Comparison of ENCODE assay signal across 25 mouse cellular contexts in genomic region chr4:47273795-47274194, GRCm38 (mm10).
A peak's percentile ranks its signal among the peaks of the same experiment; 100 is the strongest.
DNase-seq lines count a peak whose midpoint lies in the region; ATAC-seq and TF ChIP-seq lines count a peak whose summit lies in the region.
"Had no signal": no experiment of that assay in that cellular context is flagged by ENCODE, and none has a peak within 500 bp of the region (broad histone marks: within the 10 kb centered on the region; RNA-seq: fewer than 3 reads in every experiment).

No protein-coding gene starts in this region.

- no peak for TF ChIP-seq POLR2A in CH12.LX (IDR thresholded peaks at IDR 0.05; ENCODE audit: low read depth, low read length)

- H3K79me2 ChIP-seq in CH12.LX (replicated peaks; ENCODE audit: control insufficient read depth, extremely low read depth, insufficient read depth, poor library complexity, severe bottlenecking), result no peaks in the 10 kb centered on the region

- no peaks in the 10 kb centered on the region for H3K9me3 ChIP-seq in CH12.LX (replicated peaks; ENCODE audit: low read length)
- no peaks in the 10 kb centered on the region for H3K9me3 ChIP-seq in midbrain, embryonic 11.5 days (ENCODE audit: control insufficient read depth, low read length)
- H3K9me3 ChIP-seq: forebrain, embryonic 10.5 days; heart, embryonic 10.5 days; heart, embryonic 13.5 days; hindbrain, embryonic 12.5 days; hindbrain, embryonic 15.5 days had no signal

- no peak for ATAC-seq in midbrain, embryonic 11.5 days (ENCODE audit: low FRiP score)
- ATAC-seq: forebrain, embryonic 14.5 days; forebrain, postnatal 0 days; intestine, embryonic 16.5 days had no signal

- H3K27ac ChIP-seq in CH12.LX (ENCODE audit: insufficient read depth, low read depth), result no peak overlapping the region
- H3K27ac ChIP-seq in midbrain, embryonic 11.5 days (ENCODE audit: low read depth, low read length), result no peak overlapping the region
- H3K27ac ChIP-seq: forebrain, embryonic 10.5 days; heart, adult 2 months; heart, embryonic 10.5 days; heart, embryonic 13.5 days; hindbrain, embryonic 12.5 days; hindbrain, embryonic 15.5 days had no signal

- no peak for TF ChIP-seq EP300 in CH12.LX (IDR thresholded peaks at IDR 0.05; ENCODE audit: low read length)

- no peak overlapping the region for H3K4me2 ChIP-seq in CH12.LX (ENCODE audit: insufficient read depth, low read depth, poor library complexity, severe bottlenecking)
- H3K4me2 ChIP-seq in midbrain, embryonic 11.5 days, result no peak overlapping the region
- H3K4me2 ChIP-seq: heart, embryonic 13.5 days; hindbrain, embryonic 12.5 days; hindbrain, embryonic 15.5 days had no signal

- no peak for TF ChIP-seq CTCF in CH12.LX (conservative IDR thresholded peaks at IDR 0.05 in 1 of 2, IDR thresholded peaks at IDR 0.05 in 1 of 2; ENCODE audit: low read depth in 2 of 2, low read length in 2 of 2)

- dilution Hi-C loops in CH12.LX (cut with MboI; ENCODE audit: extremely low pct_ligation_motif_present, extremely low pct_unique_long_range_greater_than_20kb, low sequenced_read_pairs), result no loop called here

- intact Hi-C loops in heart, postnatal 25 days (cut with DNase I), result no loop called here

- no peak for TF ChIP-seq RAD21 in CH12.LX (IDR thresholded peaks at IDR 0.05; ENCODE audit: low read depth, low read length)

- H3K4me1 ChIP-seq in CH12.LX (ENCODE audit: control insufficient read depth in 1 of 2, insufficient read depth in 2 of 2), result peaks cover 0 to 31% of the 10 kb centered on the region in 2 experiments; a peak in 2 of 4 replicates
- no peaks in the 10 kb centered on the region for H3K4me1 ChIP-seq in midbrain, embryonic 11.5 days (ENCODE audit: control insufficient read depth, insufficient read depth, low read length)
- H3K4me1 ChIP-seq: heart, embryonic 13.5 days; hindbrain, embryonic 12.5 days had no signal

- H3K9ac ChIP-seq in CH12.LX (ENCODE audit: insufficient read depth, low read depth), result no peak overlapping the region
- no peak overlapping the region for H3K9ac ChIP-seq in midbrain, embryonic 11.5 days (ENCODE audit: low read length)
- H3K9ac ChIP-seq: forebrain, postnatal 0 days; heart, embryonic 13.5 days; hindbrain, embryonic 12.5 days; hindbrain, embryonic 15.5 days had no signal

- H3K27me3 ChIP-seq in CH12.LX (replicated peaks), result no peaks in the 10 kb centered on the region
- no peaks in the 10 kb centered on the region for H3K27me3 ChIP-seq in midbrain, embryonic 11.5 days (ENCODE audit: control insufficient read depth, insufficient read depth, low read length)
- H3K27me3 ChIP-seq: heart, embryonic 13.5 days; hindbrain, embryonic 12.5 days; hindbrain, embryonic 15.5 days had no signal

- in situ Hi-C loops in CH12.LX (cut with MboI; ENCODE audit: low pct_ligation_motif_present, low pct_unique_long_range_greater_than_20kb, low sequenced_read_pairs), result no loop called here

- H3K4me3 ChIP-seq in CH12.LX (replicated peaks in 1 of 3; ENCODE audit: low read depth in 2 of 3, low read length in 2 of 3, poor library complexity in 1 of 3), result no peak overlapping the region
- no peak overlapping the region for H3K4me3 ChIP-seq in midbrain, embryonic 11.5 days (ENCODE audit: low read depth, low read length)
- H3K4me3 ChIP-seq: forebrain, embryonic 10.5 days; gastrocnemius, adult 2 months; heart, adult 2 months; heart, embryonic 10.5 days; heart, embryonic 13.5 days; hindbrain, embryonic 12.5 days; hindbrain, embryonic 15.5 days had no signal

- peak; percentile 64 for DNase-seq in CD4-positive, CD25-positive, alpha-beta regulatory T cell, adult 2 months (ENCODE audit: low read depth, low spot score)
- DNase-seq in CH12.LX (ENCODE audit: extremely low read depth), result no peak
- peak; percentile 66 for DNase-seq in induced T-regulatory cell, adult 2 months (ENCODE audit: low read depth)
- DNase-seq in midbrain, embryonic 11.5 days (ENCODE audit: low spot score, missing footprints), result no peak
- DNase-seq in neural tube, embryonic 10.5 days (ENCODE audit: extremely low spot score, low spot score), result no peak
- no peak for DNase-seq in heart, postnatal 25 days (ENCODE audit: low spot score)
- DNase-seq: adrenal gland, adult 2 months; adrenal gland, postnatal 14 days; cerebellum, adult 18-20 months; cerebellum, adult 9-10 months; cerebellum, postnatal 14 days; forebrain, postnatal 0 days; gastrocnemius, postnatal 25 days; heart, adult 2 months; heart, postnatal 14 days; kidney, adult 18-20 months; kidney, adult 9 months had no signal

- H3K36me3 ChIP-seq in CH12.LX (replicated peaks in 1 of 2; ENCODE audit: control insufficient read depth in 1 of 2, insufficient read depth in 1 of 2, low read length in 1 of 2), result no peaks in the 10 kb centered on the region
- no peaks in the 10 kb centered on the region for H3K36me3 ChIP-seq in midbrain, embryonic 11.5 days (ENCODE audit: control insufficient read depth, insufficient read depth, low read length)
- H3K36me3 ChIP-seq: forebrain, embryonic 10.5 days; heart, embryonic 10.5 days; heart, embryonic 13.5 days; hindbrain, embryonic 12.5 days; hindbrain, embryonic 15.5 days had no signal

- WGBS in midbrain, embryonic 11.5 days, result 91% methylated on average over 8 of the region's 8 CpGs

TF ChIP-seq in CH12.LX, 34 proteins besides CTCF, POLR2A, EP300 and RAD21:
- TF ChIP-seq MAFK (IDR thresholded peaks at IDR 0.05; ENCODE audit: insufficient replicate concordance, low read length) (0 out of 2 replicates have a peak, but pooled peaks have one; percentile 43), MEF2A (IDR thresholded peaks at IDR 0.05; ENCODE audit: borderline replicate concordance, low read depth, low read length) (no peak)

Comparison
In these comparisons a context has a peak if more than half of its experiments do, and no peak if none do; other contexts are left out.
1. DNase-seq: peak in CD4-positive, CD25-positive, alpha-beta regulatory T cell, adult 2 months (single experiment) and induced T-regulatory cell, adult 2 months (single experiment); none in CH12.LX (single experiment), midbrain, embryonic 11.5 days (single experiment), neural tube, embryonic 10.5 days (single experiment) and heart, postnatal 25 days (single experiment).